Mouse (Mus musculus): Measurements from ENCODE around the gene Fgf15.
A peak's percentile ranks its signal among the peaks of the same experiment; 100 is the strongest.

Fgf15 gene

GRCm38 (mm10) chr7:144933336-144933735, 37.0 kb downstream of the Fgf15 start:
- no peak for DNase-seq

- DNase-seq = no peak
Measured at GRCm38 (mm10) chr7:144933796-144934195, 37.5 kb downstream of the Fgf15 start.

GRCm38 (mm10) chr7:144934901-144935300, 38.6 kb downstream of the Fgf15 start:
- DNase-seq = no peak

- DNase-seq = peak; percentile 25
Measured at GRCm38 (mm10) chr7:144935563-144935962, 39.2 kb downstream of the Fgf15 start.

- no peak for DNase-seq
Measured at GRCm38 (mm10) chr7:144936311-144936880, 40.1 kb downstream of the Fgf15 start.

- peak; percentile 89 for DNase-seq
Measured at GRCm38 (mm10) chr7:144937490-144937889, 41.2 kb downstream of the Fgf15 start.

- DNase-seq = no peak
Measured at GRCm38 (mm10) chr7:144937899-144938517, 41.7 kb downstream of the Fgf15 start.

GRCm38 (mm10) chr7:144938661-144939343, 42.5 kb downstream of the Fgf15 start:
- DNase-seq = no peak

- DNase-seq = peak; percentile 73
Measured at GRCm38 (mm10) chr7:144939344-144940002, 43.1 kb downstream of the Fgf15 start, which contains the start of gene Ccnd1. Ccnd1 (minus strand) TSS chr7:144939925.

GRCm38 (mm10) chr7:144940003-144940571, 43.8 kb downstream of the Fgf15 start:
- DNase-seq = no peak

- no peak for DNase-seq
Measured at GRCm38 (mm10) chr7:144940585-144940984, 44.3 kb downstream of the Fgf15 start.

- DNase-seq = peak; percentile 78
Measured at GRCm38 (mm10) chr7:144941242-144941831, 45.0 kb downstream of the Fgf15 start.

- no peak for DNase-seq
Measured at GRCm38 (mm10) chr7:144942071-144942743, 45.9 kb downstream of the Fgf15 start.

- no peak for DNase-seq
Measured at GRCm38 (mm10) chr7:144942744-144943135, 46.4 kb downstream of the Fgf15 start.

- DNase-seq = peak; percentile 74
Measured at GRCm38 (mm10) chr7:144943254-144943653, 46.9 kb downstream of the Fgf15 start.

Measured in right cerebral cortex, postnatal 25 days (tissue).